Mouse (Mus musculus) spleen, adult 2 months (tissue): ENCODE data around the gene Epha4.

ENCODE experiments used
- CTCF ChIP-seq: fragments of 200-500 bp; IDR thresholded peaks from 2 replicates; pipeline ENCODE4 v1.5.1; 2011; ENCODE audit warnings: mild to moderate bottlenecking, inconsistent platforms; ENCODE audit not compliant: insufficient read depth, insufficient read length, insufficient replicate concordance; ENCODE audit errors: extremely low read depth
- POLR2A ChIP-seq: fragments of 200-500 bp; IDR thresholded peaks from 2 replicates; pipeline ENCODE4 v1.6.1; 2011; ENCODE audit warnings: low read depth, low read length, inconsistent platforms

DNA sequence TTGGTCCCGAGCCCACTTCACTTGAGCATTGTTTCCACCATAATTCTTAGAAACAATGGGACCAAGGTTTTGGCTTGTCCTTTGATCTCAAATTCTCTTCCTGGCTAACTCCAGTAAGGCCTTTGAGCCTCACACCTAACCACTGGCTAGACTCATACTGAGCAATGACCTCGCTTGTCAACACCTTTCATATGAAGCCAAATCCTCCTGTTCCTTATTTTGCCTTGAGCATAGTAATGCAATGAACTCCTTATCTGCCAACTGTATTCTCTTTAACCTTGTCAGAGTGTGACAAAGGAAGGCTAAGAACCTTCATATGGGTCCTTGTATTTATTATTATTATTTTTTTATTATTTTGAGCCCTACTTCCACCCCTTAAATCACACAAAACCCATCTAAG lies 94.5 kb downstream of the Epha4 start:
- TF ChIP-seq CTCF (no peak), POLR2A (no peak)
